Mouse (Mus musculus) spleen, postnatal 4 days (tissue): Measurements from ENCODE around the gene Shisa6.
"Not testable (repeated sequence)": the region's sequence is repeated elsewhere in the genome, so short reads cannot be mapped to it uniquely, and the experiment has no call there.

Source experiments
- DNase-seq, 2 experiments: peaks; one replicate each; pipeline ENCODE4 v3.0.0; 2022; ENCODE audit warnings: low spot score in 2 of 2

Shisa6 gene

GRCm38 (mm10) chr11:66482501-66482900, 43.3 kb downstream of the Shisa6 start:
- no peak for DNase-seq

GRCm38 (mm10) chr11:66442631-66443030, 83.1 kb downstream of the Shisa6 start:
- DNase-seq = no peak

DNA sequence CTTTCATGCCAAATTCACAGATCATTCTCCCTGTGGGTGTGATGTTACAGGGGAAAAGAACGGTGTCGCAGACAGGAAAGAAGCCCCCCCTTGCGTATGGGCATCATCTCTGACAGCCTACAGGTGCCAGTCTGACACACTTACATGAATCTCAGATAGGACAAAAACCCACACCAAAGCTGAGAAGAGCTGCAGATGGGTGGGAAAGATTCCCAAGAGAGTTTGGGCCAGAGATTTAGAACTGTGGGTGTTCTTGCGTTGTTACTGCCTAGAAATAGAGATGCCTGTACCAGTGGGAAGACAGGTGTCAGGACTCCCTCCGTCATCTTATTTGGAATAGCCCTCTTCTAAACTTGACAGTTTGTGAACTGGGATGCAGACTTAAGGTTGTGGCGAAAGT, 99.6 kb downstream of the Shisa6 start:
- DNase-seq = no peak

DNA sequence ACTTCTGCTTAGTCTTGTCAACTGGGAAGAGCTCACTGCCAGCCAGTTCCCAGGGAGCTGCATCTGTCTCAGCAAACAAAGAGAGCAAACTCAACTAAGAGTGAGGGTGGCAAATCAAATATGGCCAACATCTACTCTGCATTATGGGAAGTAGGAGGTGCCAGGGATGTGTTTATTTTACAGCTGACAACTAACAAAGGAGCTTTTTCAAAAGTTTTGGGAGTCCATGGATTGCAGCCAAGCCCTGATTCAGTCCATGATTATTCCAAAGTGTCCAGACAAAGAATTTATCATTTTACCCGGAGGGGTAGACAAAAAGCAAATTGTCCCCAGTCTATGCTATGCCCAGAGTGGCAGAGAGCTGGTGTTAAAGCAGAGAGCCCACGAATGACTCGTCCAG, 107.5 kb downstream of the Shisa6 start:
- DNase-seq = no peak

DNA sequence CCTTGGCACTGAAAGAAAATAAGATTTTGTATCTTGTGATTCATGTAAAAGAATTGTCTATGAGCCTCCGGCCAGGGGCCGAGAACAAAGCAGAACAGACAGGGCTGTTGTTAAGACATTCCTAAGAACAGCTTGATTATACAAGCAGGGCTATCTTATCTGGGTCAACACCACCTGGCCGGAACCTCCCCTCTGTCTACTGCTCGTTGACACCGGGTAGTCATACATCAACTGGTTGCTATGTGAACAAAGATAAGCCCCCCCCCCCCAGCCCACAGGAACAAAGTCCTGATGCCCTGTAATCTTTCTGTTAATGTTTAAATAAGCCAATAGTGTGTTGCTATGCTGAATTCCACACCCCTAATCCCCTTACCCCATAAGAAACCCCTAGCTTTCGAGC, 117.0 kb downstream of the Shisa6 start:
- DNase-seq = not testable (repeated sequence)

- DNase-seq = no peak
Measured at GRCm38 (mm10) chr11:66400036-66400435, 125.7 kb downstream of the Shisa6 start.

GRCm38 (mm10) chr11:66387561-66387960, 138.2 kb downstream of the Shisa6 start:
- DNase-seq = no peak

DNA sequence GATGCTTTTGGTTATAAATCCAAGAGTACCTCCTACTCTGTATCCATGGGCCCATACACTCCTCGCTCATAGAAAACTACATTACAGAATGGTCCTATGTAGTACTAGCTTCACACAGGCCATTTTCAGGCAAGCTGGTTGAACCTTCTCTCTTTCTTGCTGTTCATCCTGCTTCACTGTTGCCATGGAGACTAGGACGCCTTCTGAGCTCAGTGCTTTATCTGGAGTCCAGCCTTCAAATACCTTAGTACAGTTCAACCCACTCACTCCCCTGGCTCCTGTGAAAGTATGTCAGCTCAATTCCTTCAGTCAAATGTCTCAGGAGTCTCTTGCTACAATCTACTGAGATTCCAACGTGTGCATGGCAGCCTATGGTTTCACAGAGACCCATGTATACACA, 154.0 kb downstream of the Shisa6 start:
- DNase-seq = no peak

- no peak for DNase-seq
Measured at GRCm38 (mm10) chr11:66369764-66370163, 156.0 kb downstream of the Shisa6 start.

DNA sequence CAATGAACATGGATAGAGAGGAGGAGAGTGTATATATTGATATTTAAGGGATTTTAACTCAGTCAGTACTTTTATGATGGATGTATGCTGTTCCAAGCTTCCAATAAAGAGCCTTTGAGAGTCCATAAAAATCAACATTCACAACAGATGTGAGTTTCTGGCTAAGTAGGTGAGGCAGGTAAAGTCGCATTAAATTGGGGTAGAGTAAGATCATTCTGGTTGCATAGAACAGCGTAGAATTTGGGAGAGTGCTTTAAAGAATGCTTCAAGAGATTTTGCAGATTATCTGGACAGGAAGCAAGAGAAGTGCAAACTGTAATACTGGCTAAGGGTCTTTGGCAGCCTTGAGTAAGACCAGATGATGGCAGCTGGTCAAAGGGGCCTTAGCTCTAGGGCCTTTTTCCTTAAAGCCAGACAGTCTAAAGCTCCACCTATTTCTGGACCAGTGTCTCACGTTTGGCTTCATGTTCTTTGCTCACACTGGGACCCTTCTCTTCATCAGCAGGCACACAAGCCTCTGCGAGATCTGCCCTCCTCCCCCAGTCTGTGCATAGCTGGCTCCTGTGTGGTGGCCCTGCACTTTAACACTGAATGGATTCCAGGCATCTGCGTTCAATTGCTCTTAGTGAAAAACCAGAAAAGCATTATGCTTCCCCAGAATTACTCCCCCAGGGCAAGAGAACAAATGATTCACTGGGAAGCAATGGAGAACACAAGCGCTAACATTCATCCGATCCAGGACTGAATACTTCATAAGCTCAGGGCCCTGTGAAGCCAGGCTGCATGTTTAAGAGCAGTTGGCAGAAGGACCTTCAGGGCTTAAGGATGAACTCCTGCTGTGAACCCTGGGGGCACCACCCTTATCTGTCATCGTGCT, 158.7 kb downstream of the Shisa6 start:
- no peak for DNase-seq

- no peak for DNase-seq
Measured at GRCm38 (mm10) chr11:66359811-66360210, 166.0 kb downstream of the Shisa6 start.

DNA sequence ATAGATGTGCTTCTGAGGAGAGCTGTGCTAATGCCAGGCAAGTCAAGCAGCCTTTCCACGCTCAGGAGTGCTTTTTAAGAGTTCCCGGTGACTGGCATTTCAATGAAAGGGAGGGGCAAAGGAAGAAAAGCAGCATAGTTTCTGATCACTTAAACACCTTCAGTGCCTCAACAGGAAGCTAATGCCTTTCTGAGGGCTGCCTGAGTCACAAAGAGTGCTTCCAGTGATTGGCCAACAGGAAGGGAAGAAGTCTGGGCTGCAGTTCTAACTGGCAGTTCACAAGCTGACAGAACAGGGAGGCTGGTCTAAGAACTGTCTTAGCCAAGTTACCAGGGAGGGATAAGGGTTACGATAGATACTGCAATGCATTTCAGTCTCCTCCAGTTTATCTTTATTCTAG, 180.9 kb downstream of the Shisa6 start:
- no peak for DNase-seq

DNA sequence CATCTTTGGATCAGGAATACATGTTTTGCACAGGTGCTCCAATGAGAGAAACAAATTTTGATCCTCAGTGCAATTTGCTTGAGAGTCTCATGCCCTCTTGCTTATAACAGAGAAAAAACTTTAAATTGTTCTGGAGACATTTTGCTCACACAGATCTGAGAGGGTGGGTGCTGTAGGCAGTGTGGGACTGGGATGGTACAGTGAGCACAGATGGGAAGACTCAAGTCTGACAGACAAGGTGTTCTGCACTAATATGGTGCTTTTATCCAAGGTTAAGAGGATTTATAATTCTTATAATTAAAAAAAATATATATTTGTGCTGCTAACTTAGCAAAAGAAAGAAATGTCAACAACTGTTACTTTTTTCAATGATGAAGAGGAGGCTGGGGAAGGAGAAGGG, 189.5 kb downstream of the Shisa6 start:
- no peak for DNase-seq

DNA sequence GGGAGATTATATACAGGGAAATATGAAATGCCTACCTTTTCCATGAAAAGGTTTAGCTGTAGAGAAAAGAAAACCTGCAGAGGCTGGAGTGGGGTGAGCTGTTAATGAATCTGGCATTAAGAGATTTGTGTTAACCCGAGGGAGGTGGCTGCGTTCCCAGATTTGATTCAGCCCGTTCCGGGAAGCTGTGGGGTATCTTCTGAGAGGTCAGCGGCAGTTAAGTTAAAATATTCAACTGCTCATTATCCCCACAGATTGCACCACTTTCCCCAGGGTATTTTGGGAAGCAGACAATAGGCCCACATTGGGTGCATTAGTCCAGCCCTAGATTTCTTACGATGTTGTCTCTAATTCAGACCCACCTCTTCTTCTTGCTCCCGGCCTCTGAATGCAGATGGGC, 213.0 kb downstream of the Shisa6 start:
- no peak for DNase-seq

GRCm38 (mm10) chr11:66304396-66304795, 221.4 kb downstream of the Shisa6 start:
- DNase-seq = no peak

DNA sequence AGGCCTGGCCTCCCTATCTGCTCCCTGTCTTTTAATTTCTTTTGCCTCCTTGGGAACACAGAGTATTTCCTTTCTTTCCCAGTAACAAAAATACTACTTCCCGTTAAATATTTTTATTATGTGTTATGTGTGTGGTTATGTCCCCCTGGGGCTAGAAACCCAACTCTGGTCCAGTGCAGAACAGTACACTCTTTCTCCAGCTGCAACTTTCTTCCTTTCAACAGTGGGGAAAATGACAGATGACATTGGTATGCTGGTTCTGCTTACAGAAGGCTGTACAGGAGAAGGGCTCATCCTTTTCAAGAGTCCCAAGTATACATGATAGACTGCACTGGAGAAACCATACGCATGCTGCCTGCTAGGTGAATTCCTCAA, 251.1 kb downstream of the Shisa6 start:
- DNase-seq = no peak

DNA sequence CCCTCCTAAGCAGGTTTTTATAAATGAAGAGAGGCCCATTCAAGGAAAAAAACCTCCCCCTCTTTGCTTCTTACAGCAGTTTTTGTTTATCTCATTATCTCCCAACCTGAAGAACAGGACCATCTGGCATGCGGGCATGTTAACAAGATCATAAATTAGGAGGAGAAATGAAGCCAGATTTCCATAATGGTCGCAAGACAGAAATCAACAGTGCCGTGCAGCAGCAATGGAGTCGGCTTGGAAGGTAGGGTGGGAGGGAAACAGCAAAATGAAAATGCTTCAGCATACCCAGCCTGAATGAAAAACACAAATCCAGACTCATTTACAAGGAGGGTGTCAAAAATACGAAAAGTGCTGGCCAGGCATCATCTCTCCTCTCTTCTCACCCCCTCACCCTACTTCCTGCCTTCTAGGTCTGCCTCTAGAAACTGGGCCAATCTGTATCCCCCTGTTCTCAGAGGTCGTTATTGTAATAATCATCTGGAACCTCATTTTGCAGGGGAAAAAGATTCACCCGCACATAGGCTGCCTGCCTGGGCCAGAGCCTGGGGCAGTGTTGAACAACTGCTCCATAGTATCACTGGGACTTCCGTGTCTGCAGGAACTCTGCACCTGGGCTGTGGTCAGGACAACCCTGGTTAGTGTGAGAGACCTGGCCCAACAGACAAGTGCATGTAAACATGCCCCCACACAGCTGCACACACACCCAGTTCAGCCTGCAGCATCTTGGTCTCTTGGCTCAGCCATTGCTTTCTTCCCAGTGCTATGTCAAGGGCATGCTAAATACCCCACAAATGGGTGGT, 251.7 kb downstream of the Shisa6 start:
- DNase-seq = no peak

DNA sequence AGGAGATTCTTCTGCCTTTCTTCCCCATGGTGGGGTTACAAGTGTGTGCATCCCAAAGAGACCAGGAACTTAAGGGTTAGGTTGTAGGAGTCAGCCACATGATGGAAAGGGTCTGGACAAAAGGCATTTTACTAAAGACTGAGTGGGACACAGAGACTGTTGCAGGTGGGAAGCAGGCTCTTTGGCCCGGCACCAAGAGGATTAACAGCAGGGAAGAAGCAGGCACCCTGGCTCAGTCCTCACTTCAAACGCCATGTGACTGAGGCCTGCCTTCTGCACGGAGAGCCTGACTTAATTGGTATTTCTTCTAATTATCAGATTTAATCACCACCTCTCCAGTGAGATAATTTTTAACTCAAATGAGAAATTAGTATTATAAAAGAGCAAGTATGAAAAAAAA, 258.7 kb downstream of the Shisa6 start:
- no peak for DNase-seq

- DNase-seq = no peak
Measured at GRCm38 (mm10) chr11:66265336-66265990, 260.3 kb downstream of the Shisa6 start.

- no peak for DNase-seq
Measured at GRCm38 (mm10) chr11:66260205-66260604, 265.6 kb downstream of the Shisa6 start.

GRCm38 (mm10) chr11:66258851-66259250, 266.9 kb downstream of the Shisa6 start:
- DNase-seq = no peak

DNA sequence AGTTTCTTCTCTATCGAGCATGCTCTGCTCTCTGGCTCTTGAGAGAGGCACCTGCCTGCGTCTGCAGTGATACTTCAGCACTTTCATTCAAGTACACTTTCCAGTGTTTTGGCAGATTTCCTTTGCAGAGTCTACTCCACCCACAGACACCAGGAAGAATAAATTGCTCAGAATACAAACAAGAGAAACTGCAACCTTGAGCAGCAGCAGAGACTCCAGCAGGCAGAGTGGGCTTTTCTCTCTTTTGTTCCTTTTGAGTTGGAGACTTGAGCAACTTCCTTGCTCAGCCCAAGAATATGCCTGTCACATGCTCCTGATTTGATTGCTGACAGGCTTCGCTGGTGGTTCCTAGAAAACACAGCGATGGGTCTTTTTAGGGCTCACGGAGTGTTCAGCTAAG, 278.6 kb downstream of the Shisa6 start:
- DNase-seq = no peak

GRCm38 (mm10) chr11:66236557-66236956, 289.2 kb downstream of the Shisa6 start:
- no peak for DNase-seq
